Mouse (Mus musculus) hindbrain, embryonic 16.5 days (tissue): Measurements from ENCODE around the gene Pinlyp. TPM values are rescaled to one million over a fixed set of nuclear protein-coding genes. Genes with fewer than 3 reads are reported as not detected.

Experiments used
- ATAC-seq: fragments of 200-750 bp; cut with Nextera tagmentation; 2 replicates; pipeline ENCODE4 v1.8.0; 2017; ENCODE audit warnings: moderate TSS enrichment, moderate library complexity
- H3K27ac ChIP-seq: fragments of 300-500 bp; sonication (generic); 2 replicates; pipeline ENCODE4 v1.5.1; 2014; ENCODE audit warnings: low read depth, mild to moderate bottlenecking, control low read depth, low read length, moderate library complexity
- H3K27me3 ChIP-seq: fragments of 300-500 bp; sonication (generic); replicated peaks from 2 replicates; pipeline ENCODE4 v1.6.1; 2014; ENCODE audit warnings: low read length; ENCODE audit not compliant: control insufficient read depth, insufficient read depth
- H3K36me3 ChIP-seq: fragments of 300-500 bp; sonication (generic); 2 replicates; pipeline ENCODE4 v1.6.1; 2014; ENCODE audit warnings: mild to moderate bottlenecking, low read length, moderate library complexity, mixed read lengths; ENCODE audit not compliant: control insufficient read depth, insufficient read depth
- H3K4me1 ChIP-seq: fragments of 300-500 bp; sonication (generic); 2 replicates; pipeline ENCODE4 v1.6.1; 2014; ENCODE audit warnings: low read depth, low read length; ENCODE audit not compliant: control insufficient read depth, insufficient read depth
- H3K4me2 ChIP-seq: fragments of 300-500 bp; sonication (generic); 2 replicates; pipeline ENCODE4 v1.6.1; 2014; ENCODE audit warnings: mild to moderate bottlenecking, low read length, control low read depth, moderate library complexity
- H3K4me3 ChIP-seq: fragments of 300-500 bp; sonication (generic); 2 replicates; pipeline ENCODE4 v1.5.1; 2014; ENCODE audit warnings: mild to moderate bottlenecking, low read length, control low read depth, moderate library complexity
- H3K9ac ChIP-seq: fragments of 300-500 bp; sonication (generic); 2 replicates; pipeline ENCODE4 v1.6.1; 2014; ENCODE audit warnings: low read depth, mild to moderate bottlenecking, control low read depth, low read length, moderate library complexity
- H3K9me3 ChIP-seq: fragments of 300-500 bp; sonication (generic); 2 replicates; pipeline ENCODE4 v1.6.1; 2014; ENCODE audit warnings: mild to moderate bottlenecking, low read length, moderate library complexity; ENCODE audit not compliant: control insufficient read depth
- WGBS: fragments of 180-500 bp; shearing (Covaris S2); extraction: QIAGEN DNeasy Blood & Tissue Kit; methylation state at CpG from one replicate; pipeline ENCODE4 v1.1.7; 2014; 5-methylcytosine and 5-hydroxymethylcytosine counted together
- polyA plus RNA-seq: library from polyadenylated mRNA; unstranded; fragments of >200 nt; fragmentation: Nextera tagmentation; extraction: Ambion mirVana; gene quantifications from 2 replicates; pipeline ENCODE4 v1.2.1, GENCODE M21; 2015

Gene Pinlyp
- polyA plus RNA-seq, 1 experiment from 2014 or later: not detected

DNA sequence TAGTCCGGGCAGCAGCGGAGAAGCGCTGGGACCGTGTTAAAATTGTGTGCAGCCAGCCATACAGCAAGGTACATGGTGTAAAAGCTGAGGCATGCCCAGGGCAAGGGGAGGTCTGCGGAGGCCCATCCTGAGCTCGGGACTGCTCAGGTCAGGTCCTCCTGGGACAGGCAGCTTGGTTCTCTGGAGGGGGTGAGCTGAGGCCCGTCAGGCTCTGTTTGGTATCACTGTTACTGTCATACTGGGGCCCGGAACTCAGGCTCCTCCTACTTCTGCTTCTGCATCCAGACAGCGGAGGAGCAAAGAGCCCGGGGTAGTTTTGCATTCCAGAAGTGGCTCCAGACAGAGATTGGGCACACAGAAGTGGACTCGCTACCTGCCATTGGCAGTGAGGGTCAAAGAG, 19.7 kb upstream of the Pinlyp start:
- no peaks in the 10 kb centered on the region for H3K9me3 ChIP-seq
- H3K9ac ChIP-seq: no peak overlapping the region
- peaks cover 30% of the 10 kb centered on the region for H3K36me3 ChIP-seq
- H3K27me3 ChIP-seq: no peaks in the 10 kb centered on the region
- no peak overlapping the region for H3K4me3 ChIP-seq
- no peaks in the 10 kb centered on the region for H3K4me1 ChIP-seq
- no peak overlapping the region for H3K4me2 ChIP-seq
- no peak for ATAC-seq
- H3K27ac ChIP-seq: no peak overlapping the region
- 92% methylated on average over 11 of the region's 11 CpGs for WGBS

GRCm38 (mm10) chr7:24564607-24565265, 18.8 kb upstream of the Pinlyp start:
- no peak overlapping the region for H3K27ac ChIP-seq
- H3K4me3 ChIP-seq: no peak overlapping the region
- peaks cover 26% of the 10 kb centered on the region for H3K36me3 ChIP-seq
- H3K9me3 ChIP-seq: no peaks in the 10 kb centered on the region
- no peak for ATAC-seq
- H3K9ac ChIP-seq: no peak overlapping the region
- 63% methylated on average over 6 of the region's 6 CpGs for WGBS
- no peaks in the 10 kb centered on the region for H3K4me1 ChIP-seq
- no peak overlapping the region for H3K4me2 ChIP-seq
- no peaks in the 10 kb centered on the region for H3K27me3 ChIP-seq

- no peak overlapping the region for H3K4me2 ChIP-seq
- no peaks in the 10 kb centered on the region for H3K9me3 ChIP-seq
- H3K9ac ChIP-seq: no peak overlapping the region
- no peak overlapping the region for H3K27ac ChIP-seq
- no peaks in the 10 kb centered on the region for H3K4me1 ChIP-seq
- peaks cover 26% of the 10 kb centered on the region for H3K36me3 ChIP-seq
- WGBS: 84% methylated on average over 4 of the region's 4 CpGs
- H3K4me3 ChIP-seq: no peak overlapping the region
- no peak for ATAC-seq
- H3K27me3 ChIP-seq: no peaks in the 10 kb centered on the region
These were observed 17.9 kb upstream of the Pinlyp start for GRCm38 (mm10) chr7:24563837-24564206.

DNA sequence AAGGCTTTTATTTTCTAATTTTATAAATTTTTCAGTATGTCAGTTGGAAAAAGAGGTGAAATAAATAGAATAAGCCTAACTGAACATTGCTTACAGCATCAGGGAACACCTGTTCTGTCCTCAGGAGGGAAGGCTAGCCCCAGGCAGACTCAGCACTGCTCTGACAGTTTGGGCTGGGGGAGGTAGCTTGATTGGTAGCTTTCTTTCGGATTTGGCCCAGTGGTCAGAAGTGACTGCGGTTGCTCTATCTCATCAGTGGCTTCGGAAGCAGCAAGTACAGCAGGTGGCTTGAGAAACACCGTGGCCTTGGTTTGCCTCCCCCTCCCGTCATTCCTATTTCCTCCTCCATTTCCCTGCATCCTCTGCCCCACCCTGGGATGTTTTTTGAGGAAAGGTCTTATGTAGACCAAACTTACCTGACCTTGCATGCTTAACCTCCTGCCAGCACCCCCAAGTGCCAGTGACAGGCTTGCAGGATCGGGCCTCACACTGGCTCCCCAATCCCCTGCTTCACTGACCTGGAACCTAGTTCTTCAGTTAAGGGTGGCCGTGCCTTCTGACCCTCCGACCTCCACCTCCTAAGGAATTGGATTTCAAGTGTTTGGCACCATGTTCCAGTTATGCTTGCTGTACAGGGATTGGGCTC, 17.4 kb upstream of the Pinlyp start:
- Histone ChIP-seq H3K9ac (no peak overlapping the region), H3K9me3 (no peaks in the 10 kb centered on the region), H3K27me3 (no peaks in the 10 kb centered on the region), H3K36me3 (peaks cover 26% of the 10 kb centered on the region), H3K4me1 (no peaks in the 10 kb centered on the region), H3K4me2 (no peak overlapping the region), H3K27ac (no peak overlapping the region), H3K4me3 (no peak overlapping the region)
- 87% methylated on average over 8 of the region's 8 CpGs for WGBS
- ATAC-seq: no peak

GRCm38 (mm10) chr7:24561450-24561849, 15.5 kb upstream of the Pinlyp start:
- Histone ChIP-seq H3K4me1 (no peaks in the 10 kb centered on the region), H3K9me3 (no peaks in the 10 kb centered on the region), H3K36me3 (peaks cover 10% of the 10 kb centered on the region), H3K27ac (no peak overlapping the region), H3K4me3 (no peak overlapping the region), H3K27me3 (no peaks in the 10 kb centered on the region), H3K4me2 (no peak overlapping the region), H3K9ac (no peak overlapping the region)
- no peak for ATAC-seq
- WGBS: 95% methylated on average over 4 of the region's 4 CpGs

- peaks cover 11% of the 10 kb centered on the region for H3K36me3 ChIP-seq
- H3K9ac ChIP-seq: no peak overlapping the region
- H3K4me3 ChIP-seq: no peak overlapping the region
- no peak for ATAC-seq
- H3K27ac ChIP-seq: no peak overlapping the region
- H3K4me1 ChIP-seq: no peaks in the 10 kb centered on the region
- no peaks in the 10 kb centered on the region for H3K27me3 ChIP-seq
- no peaks in the 10 kb centered on the region for H3K9me3 ChIP-seq
- no peak overlapping the region for H3K4me2 ChIP-seq
- WGBS: 92% methylated on average over 10 of the region's 10 CpGs
These were observed 9.9 kb upstream of the Pinlyp start for GRCm38 (mm10) chr7:24555786-24556185.

GRCm38 (mm10) chr7:24551985-24552759, 6.3 kb upstream of the Pinlyp start:
- no peak overlapping the region for H3K27ac ChIP-seq
- 88% methylated on average over 12 of the region's 12 CpGs for WGBS
- no peaks in the 10 kb centered on the region for H3K27me3 ChIP-seq
- no peak for ATAC-seq
- no peak overlapping the region for H3K9ac ChIP-seq
- peaks cover 14% of the 10 kb centered on the region for H3K36me3 ChIP-seq
- peaks cover 8% of the 10 kb centered on the region for H3K4me1 ChIP-seq
- no peak overlapping the region for H3K4me2 ChIP-seq
- no peaks in the 10 kb centered on the region for H3K9me3 ChIP-seq
- no peak overlapping the region for H3K4me3 ChIP-seq

DNA sequence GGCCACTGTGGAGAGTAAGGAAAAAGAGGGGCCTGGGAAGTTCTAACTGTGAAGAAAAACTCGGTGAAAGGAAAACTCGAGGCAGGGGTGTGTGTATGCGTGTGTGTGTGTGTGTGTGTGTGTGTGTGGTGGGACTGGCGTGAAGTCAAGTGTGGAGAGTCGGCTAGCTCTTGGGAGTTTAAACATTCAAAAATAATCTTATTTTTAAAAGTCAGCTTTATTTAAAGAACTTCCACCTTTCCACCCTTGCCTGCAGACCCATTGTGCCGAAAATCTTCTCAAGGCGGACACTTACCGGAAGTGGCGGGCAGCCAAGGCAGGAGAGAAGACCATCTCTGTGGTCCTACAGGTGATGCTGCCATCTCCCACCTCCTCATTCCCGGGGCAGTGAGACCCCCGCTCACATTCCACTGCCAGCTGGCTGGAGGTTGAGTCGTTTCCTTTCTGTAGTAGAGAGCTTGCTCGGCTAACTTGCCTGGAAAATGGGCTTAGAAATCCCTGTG, 1.7 kb upstream of the Pinlyp start:
- Histone ChIP-seq H3K27me3 (no peaks in the 10 kb centered on the region), H3K36me3 (peaks cover 7% of the 10 kb centered on the region; the same call in 1 of the 2 replicates), H3K4me2 (peak overlapping the region; percentile 73), H3K27ac (peak overlapping the region; percentile 77), H3K4me1 (peaks cover 14% of the 10 kb centered on the region), H3K4me3 (peak overlapping the region; percentile 85), H3K9ac (peak overlapping the region; percentile 91), H3K9me3 (no peaks in the 10 kb centered on the region)
- WGBS: 29% methylated on average over 13 of the region's 13 CpGs
- no peak for ATAC-seq
